Mouse (Mus musculus) forebrain, embryonic 11.5 days (tissue): ENCODE measurements around the gene Gamt. TPM values are rescaled to one million over a fixed set of nuclear protein-coding genes. Genes with fewer than 3 reads are reported as not detected.
A peak's percentile ranks its signal among the peaks of the same experiment; 100 is the strongest.

ENCODE experiments used
- ATAC-seq: fragments of 200-750 bp; cut with Nextera tagmentation; replicated peaks from 2 replicates; pipeline ENCODE4 v1.8.0; 2017; ENCODE audit warnings: moderate TSS enrichment; ENCODE audit not compliant: low FRiP score
- DNase-seq: peaks from one replicate; pipeline ENCODE4 v3.0.0-alpha.2; 2017; ENCODE audit warnings: low spot score
- H3K27ac ChIP-seq: fragments of 300-500 bp; sonication (generic); 2 replicates; pipeline ENCODE4 v1.5.1; 2014; ENCODE audit warnings: low read depth, low read length
- H3K27me3 ChIP-seq: fragments of 300-500 bp; sonication (generic); 2 replicates; pipeline ENCODE4 v1.6.1; 2014; ENCODE audit warnings: mild to moderate bottlenecking, low read length, mixed read lengths; ENCODE audit not compliant: control insufficient read depth, insufficient read depth
- H3K36me3 ChIP-seq: fragments of 300-500 bp; sonication (generic); 2 replicates; pipeline ENCODE4 v1.6.1; 2014; ENCODE audit warnings: mild to moderate bottlenecking, low read length, moderate library complexity, mixed read lengths; ENCODE audit not compliant: control insufficient read depth, insufficient read depth
- H3K4me1 ChIP-seq: fragments of 300-500 bp; sonication (generic); replicated peaks from 2 replicates; pipeline ENCODE4 v1.6.1; 2014; ENCODE audit warnings: low read length, mixed read lengths; ENCODE audit not compliant: control insufficient read depth, insufficient read depth
- H3K4me2 ChIP-seq: fragments of 300-500 bp; sonication (generic); 2 replicates; pipeline ENCODE4 v1.6.1; 2014; ENCODE audit warnings: low read depth, mild to moderate bottlenecking, low read length, moderate library complexity, mixed read lengths; ENCODE audit not compliant: severe bottlenecking
- H3K4me3 ChIP-seq: fragments of 300-500 bp; sonication (generic); 2 replicates; pipeline ENCODE4 v1.5.1; 2014; ENCODE audit warnings: low read depth, low read length
- H3K9ac ChIP-seq: fragments of 300-500 bp; sonication (generic); 2 replicates; pipeline ENCODE4 v1.6.1; 2014; ENCODE audit warnings: low read length
- H3K9me3 ChIP-seq: fragments of 300-500 bp; sonication (generic); 2 replicates; pipeline ENCODE4 v1.6.1; 2016; ENCODE audit warnings: low read length, mixed read lengths; ENCODE audit not compliant: control insufficient read depth
- WGBS: fragments of 180-500 bp; shearing (Covaris S2); extraction: QIAGEN DNeasy Blood & Tissue Kit; methylation state at CpG from one replicate; pipeline ENCODE4 v1.1.7; 2014; 5-methylcytosine and 5-hydroxymethylcytosine counted together
- polyA plus RNA-seq: library from polyadenylated mRNA; unstranded; fragments of >200 nt; fragmentation: Nextera tagmentation; extraction: Ambion mirVana; gene quantifications from 2 replicates; pipeline ENCODE4 v1.2.1, GENCODE M21; 2014

Gamt gene
- polyA plus RNA-seq, 1 experiment from 2014 or later = 20.4 TPM

- H3K4me2 ChIP-seq = peak within 1 kb of the TSS; percentile 100
- H3K9me3 ChIP-seq = no peaks in the 10 kb centered on the region
- ATAC-seq = peak; percentile 80
- peak within 1 kb of the TSS; percentile 95 for H3K4me3 ChIP-seq
- 0 out of 2 replicates have a peak, but pooled peaks cover under 1% of the 10 kb centered on the region for H3K27me3 ChIP-seq
- H3K9ac ChIP-seq = peak within 1 kb of the TSS; percentile 99
- H3K4me1 ChIP-seq = peaks cover 21% of the 10 kb centered on the region
- H3K27ac ChIP-seq = peak within 1 kb of the TSS; percentile 86
- H3K36me3 ChIP-seq = peaks cover 11% of the 10 kb centered on the region
- peak; percentile 99 for DNase-seq
- WGBS = under 1% methylated on average over 72 of the region's 72 CpGs
Observed at GRCm38 (mm10) chr10:80292251-80293146, 31.7 kb upstream of the Gamt start, which contains the start of gene Rps15. Rps15 (plus strand) TSS chr10:80292453.

GRCm38 (mm10) chr10:80288657-80289056 is 27.8 kb upstream of the Gamt start:
- WGBS = 77% methylated on average over 8 of the region's 8 CpGs
- H3K27me3 ChIP-seq = no peaks in the 10 kb centered on the region
- peaks cover 5% of the 10 kb centered on the region; the same call in 1 of the 2 replicates for H3K36me3 ChIP-seq
- no peaks in the 10 kb centered on the region for H3K9me3 ChIP-seq
- DNase-seq (no peak), ATAC-seq (no peak)
- no peak overlapping the region for H3K4me3 ChIP-seq
- no peak overlapping the region for H3K9ac ChIP-seq
- peaks cover 7% of the 10 kb centered on the region; the same call in 1 of the 2 replicates for H3K4me1 ChIP-seq
- no peak overlapping the region for H3K27ac ChIP-seq
- H3K4me2 ChIP-seq = no peak overlapping the region

- Histone ChIP-seq H3K4me3 (no peak overlapping the region), H3K9ac (no peak overlapping the region), H3K36me3 (peaks cover 5% of the 10 kb centered on the region; the same call in 1 of the 2 replicates), H3K9me3 (no peaks in the 10 kb centered on the region), H3K4me2 (no peak overlapping the region), H3K27ac (no peak overlapping the region), H3K27me3 (no peaks in the 10 kb centered on the region), H3K4me1 (peaks cover 4% of the 10 kb centered on the region; the same call in 1 of the 2 replicates)
- 93% methylated on average over 12 of the region's 12 CpGs for WGBS
- no peak for ATAC-seq
- DNase-seq = no peak
Observed at GRCm38 (mm10) chr10:80288097-80288496, 27.3 kb upstream of the Gamt start.

GRCm38 (mm10) chr10:80285222-80286070 is 24.6 kb upstream of the Gamt start:
- Histone ChIP-seq H3K4me3 (no peak overlapping the region), H3K9me3 (no peaks in the 10 kb centered on the region), H3K27me3 (no peaks in the 10 kb centered on the region), H3K4me2 (no peak overlapping the region), H3K4me1 (no peaks in the 10 kb centered on the region), H3K36me3 (peaks cover 5% of the 10 kb centered on the region; the same call in 1 of the 2 replicates), H3K27ac (no peak overlapping the region), H3K9ac (no peak overlapping the region)
- 86% methylated on average over 11 of the region's 15 CpGs for WGBS
- ATAC-seq = no peak
- no peak for DNase-seq

GRCm38 (mm10) chr10:80282481-80283441 is 21.9 kb upstream of the Gamt start:
- WGBS = 89% methylated on average over 20 of the region's 20 CpGs
- no peaks in the 10 kb centered on the region for H3K4me1 ChIP-seq
- no peak overlapping the region for H3K4me3 ChIP-seq
- no peak overlapping the region for H3K4me2 ChIP-seq
- H3K9me3 ChIP-seq = no peaks in the 10 kb centered on the region
- DNase-seq (no peak), ATAC-seq (no peak)
- H3K9ac ChIP-seq = no peak overlapping the region
- peaks cover 21% of the 10 kb centered on the region for H3K36me3 ChIP-seq
- H3K27ac ChIP-seq = no peak overlapping the region
- no peaks in the 10 kb centered on the region for H3K27me3 ChIP-seq

GRCm38 (mm10) chr10:80281921-80282371 is 21.1 kb upstream of the Gamt start:
- Histone ChIP-seq H3K36me3 (peaks cover 26% of the 10 kb centered on the region), H3K4me3 (no peak overlapping the region), H3K27me3 (no peaks in the 10 kb centered on the region), H3K9ac (no peak overlapping the region), H3K9me3 (no peaks in the 10 kb centered on the region), H3K27ac (no peak overlapping the region), H3K4me1 (no peaks in the 10 kb centered on the region), H3K4me2 (no peak overlapping the region)
- DNase-seq = no peak
- ATAC-seq = no peak
- WGBS = 85% methylated on average over 8 of the region's 8 CpGs

- H3K27me3 ChIP-seq = no peaks in the 10 kb centered on the region
- H3K9ac ChIP-seq = no peak overlapping the region
- WGBS = 83% methylated on average over 7 of the region's 7 CpGs
- ATAC-seq (no peak), DNase-seq (no peak)
- H3K9me3 ChIP-seq = no peaks in the 10 kb centered on the region
- no peak overlapping the region for H3K4me2 ChIP-seq
- H3K36me3 ChIP-seq = peaks cover 27% of the 10 kb centered on the region
- H3K4me3 ChIP-seq = no peak overlapping the region
- H3K4me1 ChIP-seq = no peaks in the 10 kb centered on the region
- no peak overlapping the region for H3K27ac ChIP-seq
Observed at GRCm38 (mm10) chr10:80281304-80281703, 20.5 kb upstream of the Gamt start.
